Mouse (Mus musculus) layer of hippocampus, adult 8-10 months (tissue): ENCODE measurements around the gene Lyst. TPM values are rescaled to one million over a fixed set of nuclear protein-coding genes. Genes with fewer than 3 reads are reported as not detected.
"Not testable (repeated sequence)": the region's sequence is repeated elsewhere in the genome, so short reads cannot be mapped to it uniquely, and the experiment has no call there.

Source experiments
- DNase-seq, 2 experiments: peaks; one replicate each; pipeline ENCODE4 v3.0.0; 2022; ENCODE audit warnings: low spot score in 2 of 2
- total RNA-seq, 4 experiments: library from RNA; stranded (reverse); gene quantifications; 2 replicates each; pipeline ENCODE4 v1.2.4; 2022

Gene Lyst
- total RNA-seq, 4 experiments from 2014 or later = 81.9 to 115 (median 89.3) TPM

- DNase-seq = no peak
Observed at GRCm38 (mm10) chr13:13635224-13635623, 45.0 kb downstream of the Lyst start.

GRCm38 (mm10) chr13:13637577-13637976, 47.4 kb downstream of the Lyst start:
- DNase-seq = no peak

GRCm38 (mm10) chr13:13637981-13638380, 47.8 kb downstream of the Lyst start:
- no peak for DNase-seq

GRCm38 (mm10) chr13:13638725-13639124, 48.5 kb downstream of the Lyst start:
- DNase-seq = no peak

- no peak for DNase-seq
Observed at GRCm38 (mm10) chr13:13647296-13647695, 57.1 kb downstream of the Lyst start.

GRCm38 (mm10) chr13:13655453-13655852, 65.3 kb downstream of the Lyst start:
- no peak for DNase-seq

GRCm38 (mm10) chr13:13666103-13666502, 75.9 kb downstream of the Lyst start:
- DNase-seq = not testable (repeated sequence)

GRCm38 (mm10) chr13:13670669-13671068, 80.5 kb downstream of the Lyst start:
- no peak for DNase-seq

- no peak for DNase-seq
Observed at GRCm38 (mm10) chr13:13671585-13672328, 81.6 kb downstream of the Lyst start.

- no peak for DNase-seq
Observed at GRCm38 (mm10) chr13:13674669-13675343, 84.6 kb downstream of the Lyst start.

- no peak for DNase-seq
Observed at GRCm38 (mm10) chr13:13677871-13678270, 87.7 kb downstream of the Lyst start.

GRCm38 (mm10) chr13:13681642-13682041, 91.4 kb downstream of the Lyst start:
- no peak for DNase-seq

GRCm38 (mm10) chr13:13703476-13703875, 113.3 kb downstream of the Lyst start:
- peak; percentile 51 to 52 for DNase-seq

GRCm38 (mm10) chr13:13721435-13721834, 131.2 kb downstream of the Lyst start:
- not testable (repeated sequence) for DNase-seq

GRCm38 (mm10) chr13:13723293-13723692, 133.1 kb downstream of the Lyst start:
- no peak for DNase-seq

- no peak for DNase-seq
Observed at GRCm38 (mm10) chr13:13723786-13724185, 133.6 kb downstream of the Lyst start.

GRCm38 (mm10) chr13:13739232-13739631, 149.0 kb downstream of the Lyst start:
- no peak for DNase-seq

- DNase-seq = no peak
Observed at GRCm38 (mm10) chr13:13745911-13746310, 155.7 kb downstream of the Lyst start.

GRCm38 (mm10) chr13:13775778-13776494, 185.7 kb downstream of the Lyst start:
- DNase-seq = peak in 1 of 2 experiments; percentile 29

- no peak for DNase-seq
Observed at GRCm38 (mm10) chr13:13777052-13777451, 186.9 kb downstream of the Lyst start.

- DNase-seq = no peak
Observed at GRCm38 (mm10) chr13:13777696-13778095, 187.5 kb downstream of the Lyst start.

- no peak for DNase-seq
Observed at GRCm38 (mm10) chr13:13778837-13779458, 188.8 kb downstream of the Lyst start.
